Mouse (Mus musculus): ENCODE data around the gene Wdr64. TPM values are rescaled to one million over a fixed set of nuclear protein-coding genes. Genes with fewer than 3 reads are reported as not detected.

Gene Wdr64
- polyA plus RNA-seq, 2 experiments, result not detected

DNA sequence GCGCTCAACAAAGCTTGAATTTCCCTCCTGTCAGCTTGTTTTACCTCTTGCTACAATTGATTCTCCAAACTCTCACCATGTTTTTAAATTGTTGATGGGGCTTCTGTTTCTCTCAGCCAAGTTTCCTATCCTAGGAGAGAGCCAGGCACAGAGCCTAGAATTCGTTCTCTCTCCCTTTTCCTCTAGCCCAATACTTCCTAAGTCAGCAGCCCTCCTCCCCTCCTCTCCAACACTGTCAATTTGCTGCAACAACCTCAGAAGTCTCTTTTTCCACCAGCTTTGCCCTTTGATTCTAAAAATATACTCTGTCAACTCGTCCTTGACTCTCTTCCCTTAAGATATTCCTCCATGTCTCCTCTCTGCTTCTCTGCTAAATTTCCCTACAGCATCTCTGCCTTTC lies 982 bp downstream of the Wdr64 start:
- TF ChIP-seq CTCF (IDR thresholded peaks at IDR 0.05; ENCODE audit: low read depth), result no peak
- TF ChIP-seq EP300 (IDR thresholded peaks at IDR 0.05; ENCODE audit: low read depth), result no peak
- Histone ChIP-seq H3K27ac (no peak overlapping the region), H3K36me3 (replicated peaks; ENCODE audit: control insufficient read depth, insufficient read depth, low read depth) (no peaks in the 10 kb centered on the region), H3K27me3 (ENCODE audit: control insufficient read depth, insufficient read depth, low read length) (no peaks in the 10 kb centered on the region), H3K9me3 (ENCODE audit: control insufficient read depth, low read length) (no peaks in the 10 kb centered on the region), H3K4me1 (replicated peaks; ENCODE audit: control insufficient read depth in 2 of 2, insufficient read depth in 2 of 2, low read length in 1 of 2) (peaks cover 0 to 7% of the 10 kb centered on the region in 2 experiments; a peak in 2 of 4 replicates), H3K4me3 (ENCODE audit: insufficient read depth in 1 of 2, low read depth in 2 of 2, low read length in 2 of 2) (no peak overlapping the region), H3K9ac (replicated peaks) (no peak overlapping the region), H3K4me2 (ENCODE audit: low read depth) (no peak overlapping the region)
- no peak for DNase-seq (ENCODE audit: low read depth in 3 of 3, low spot score in 3 of 3)
- WGBS (ENCODE audit: insufficient replicate concordance), result 36% methylated on average over 3 of the region's 3 CpGs
- ATAC-seq (ENCODE audit: insufficient read depth), result no peak

DNA sequence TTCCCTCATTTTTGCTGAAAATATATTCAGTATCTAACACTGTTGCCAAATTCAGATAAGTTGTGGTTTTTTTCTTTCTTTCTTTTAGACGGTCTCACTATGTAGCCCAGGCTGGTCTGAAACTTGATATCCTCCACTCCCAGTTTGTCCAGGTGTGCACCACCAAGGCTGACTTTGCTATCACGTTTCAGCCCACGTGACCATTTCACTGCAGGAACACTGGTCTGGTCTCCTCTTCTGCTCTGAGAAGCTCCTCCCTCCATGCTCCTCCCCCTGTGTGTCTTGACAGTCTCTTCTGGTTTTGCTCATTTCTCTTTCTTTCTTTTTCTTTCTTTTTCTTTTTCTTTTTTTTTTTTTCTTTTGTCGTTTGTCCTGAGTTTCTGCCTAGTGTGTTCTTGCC lies 1.4 kb downstream of the Wdr64 start:
- no peaks in the 10 kb centered on the region for H3K36me3 ChIP-seq (replicated peaks; ENCODE audit: control insufficient read depth, insufficient read depth, low read depth)
- H3K4me2 ChIP-seq (ENCODE audit: low read depth), result no peak overlapping the region
- peaks cover 0 to 7% of the 10 kb centered on the region in 2 experiments; a peak in 2 of 4 replicates for H3K4me1 ChIP-seq (replicated peaks; ENCODE audit: control insufficient read depth in 2 of 2, insufficient read depth in 2 of 2, low read length in 1 of 2)
- H3K27me3 ChIP-seq (ENCODE audit: control insufficient read depth, insufficient read depth, low read length), result no peaks in the 10 kb centered on the region
- no peak overlapping the region for H3K27ac ChIP-seq
- DNase-seq (ENCODE audit: low read depth in 3 of 3, low spot score in 3 of 3), result no peak
- no peak overlapping the region for H3K9ac ChIP-seq (replicated peaks)
- 15% methylated on average over 4 of the region's 4 CpGs for WGBS (ENCODE audit: insufficient replicate concordance)
- no peak for ATAC-seq (ENCODE audit: insufficient read depth)
- TF ChIP-seq EP300 (IDR thresholded peaks at IDR 0.05; ENCODE audit: low read depth), result no peak
- no peak for TF ChIP-seq CTCF (IDR thresholded peaks at IDR 0.05; ENCODE audit: low read depth)
- H3K4me3 ChIP-seq (ENCODE audit: insufficient read depth in 1 of 2, low read depth in 2 of 2, low read length in 2 of 2), result no peak overlapping the region
- no peaks in the 10 kb centered on the region for H3K9me3 ChIP-seq (ENCODE audit: control insufficient read depth, low read length)

DNA sequence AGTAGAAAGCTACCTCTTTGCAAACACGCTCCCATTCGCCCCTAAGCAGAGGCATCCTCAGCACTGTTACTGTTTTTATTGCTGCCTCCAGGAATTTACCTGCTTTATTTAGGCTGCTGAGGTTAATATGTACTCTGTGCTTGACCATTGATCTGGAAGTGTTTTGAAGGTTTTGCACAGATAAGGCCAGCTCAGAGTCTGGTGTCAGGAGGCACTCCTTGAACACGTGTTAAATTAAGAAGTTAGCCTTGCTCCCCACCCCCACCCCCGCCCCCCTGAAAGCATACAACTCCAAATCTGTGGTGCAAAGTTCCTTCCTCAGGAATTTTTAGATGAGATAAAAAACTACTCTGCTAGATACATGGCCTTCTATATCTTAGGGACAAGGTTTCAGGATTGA lies 2.8 kb downstream of the Wdr64 start:
- no peaks in the 10 kb centered on the region for H3K27me3 ChIP-seq (ENCODE audit: control insufficient read depth, insufficient read depth, low read length)
- H3K4me2 ChIP-seq (ENCODE audit: low read depth), result no peak overlapping the region
- H3K9ac ChIP-seq (replicated peaks), result no peak overlapping the region
- no peak for ATAC-seq (ENCODE audit: insufficient read depth)
- H3K36me3 ChIP-seq (replicated peaks; ENCODE audit: control insufficient read depth, insufficient read depth, low read depth), result no peaks in the 10 kb centered on the region
- no peak for TF ChIP-seq CTCF (IDR thresholded peaks at IDR 0.05; ENCODE audit: low read depth)
- no peak for TF ChIP-seq EP300 (IDR thresholded peaks at IDR 0.05; ENCODE audit: low read depth)
- H3K27ac ChIP-seq, result no peak overlapping the region
- WGBS (ENCODE audit: insufficient replicate concordance), result 45% methylated on average over 4 of the region's 4 CpGs
- H3K4me1 ChIP-seq (replicated peaks; ENCODE audit: control insufficient read depth in 2 of 2, insufficient read depth in 2 of 2, low read length in 1 of 2), result peaks cover 0 to 7% of the 10 kb centered on the region in 2 experiments; a peak in 2 of 4 replicates
- no peaks in the 10 kb centered on the region for H3K9me3 ChIP-seq (ENCODE audit: control insufficient read depth, low read length)
- DNase-seq (ENCODE audit: low read depth in 3 of 3, low spot score in 3 of 3), result no peak
- no peak overlapping the region for H3K4me3 ChIP-seq (ENCODE audit: insufficient read depth in 1 of 2, low read depth in 2 of 2, low read length in 2 of 2)

DNA sequence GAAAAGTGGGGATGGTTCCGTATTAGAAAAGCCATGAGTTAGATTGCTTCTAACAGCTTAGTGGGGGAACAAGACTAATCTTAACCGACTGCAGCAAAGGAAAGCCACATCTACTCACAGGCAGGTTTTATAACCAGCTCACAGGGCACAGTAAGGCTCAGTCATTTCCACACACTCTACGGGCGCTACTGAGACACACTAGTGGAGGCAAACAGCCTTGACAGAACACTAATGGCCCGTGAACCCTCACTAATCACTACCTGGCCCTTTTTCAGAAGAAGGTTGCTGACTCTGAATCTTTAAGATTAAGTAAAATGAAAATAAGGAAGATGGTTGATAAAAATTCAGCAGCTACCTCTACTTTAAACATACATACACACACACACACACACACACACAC lies 9.2 kb downstream of the Wdr64 start:
- Histone ChIP-seq H3K9me3 (ENCODE audit: control insufficient read depth, low read length) (no peaks in the 10 kb centered on the region), H3K36me3 (replicated peaks; ENCODE audit: control insufficient read depth, insufficient read depth, low read depth) (no peaks in the 10 kb centered on the region), H3K4me2 (ENCODE audit: low read depth) (no peak overlapping the region), H3K4me3 (ENCODE audit: insufficient read depth in 1 of 2, low read depth in 2 of 2, low read length in 2 of 2) (no peak overlapping the region), H3K27me3 (ENCODE audit: control insufficient read depth, insufficient read depth, low read length) (no peaks in the 10 kb centered on the region), H3K27ac (no peak overlapping the region), H3K9ac (replicated peaks) (no peak overlapping the region), H3K4me1 (replicated peaks; ENCODE audit: control insufficient read depth in 2 of 2, insufficient read depth in 2 of 2, low read length in 1 of 2) (no peaks in the 10 kb centered on the region)
- no peak for ATAC-seq (ENCODE audit: insufficient read depth)
- DNase-seq (ENCODE audit: low read depth in 3 of 3, low spot score in 3 of 3), result no peak
- TF ChIP-seq EP300 (IDR thresholded peaks at IDR 0.05; ENCODE audit: low read depth) (no peak), CTCF (IDR thresholded peaks at IDR 0.05; ENCODE audit: low read depth) (no peak)
- 62% methylated on average over 5 of the region's 5 CpGs for WGBS (ENCODE audit: insufficient replicate concordance)

DNA sequence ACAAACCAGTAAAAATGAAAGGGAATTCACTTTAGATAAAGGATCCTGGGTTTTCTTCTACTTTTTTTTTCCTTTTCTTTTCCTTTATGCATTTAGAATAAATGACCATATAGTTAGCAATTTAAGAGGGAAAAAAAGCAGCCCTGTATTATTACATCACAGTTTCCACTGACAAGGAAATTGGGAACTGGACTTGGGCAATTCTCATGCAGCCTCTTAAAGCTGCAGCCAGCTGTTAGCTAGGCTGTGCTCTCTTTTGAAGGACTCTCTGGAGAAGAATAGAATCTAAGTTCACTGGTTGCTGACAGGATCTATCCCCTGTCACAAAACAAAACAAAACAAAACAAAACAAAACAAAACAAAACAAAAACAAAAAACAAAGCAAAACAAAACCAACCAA lies 9.6 kb downstream of the Wdr64 start:
- TF ChIP-seq EP300 (IDR thresholded peaks at IDR 0.05; ENCODE audit: low read depth) (no peak), CTCF (IDR thresholded peaks at IDR 0.05; ENCODE audit: low read depth) (no peak)
- ATAC-seq (ENCODE audit: insufficient read depth) (no peak), DNase-seq (ENCODE audit: low read depth in 3 of 3, low spot score in 3 of 3) (no peak)
- H3K4me1 ChIP-seq (replicated peaks; ENCODE audit: control insufficient read depth in 2 of 2, insufficient read depth in 2 of 2, low read length in 1 of 2), result no peaks in the 10 kb centered on the region
- no peak overlapping the region for H3K4me2 ChIP-seq (ENCODE audit: low read depth)
- no peak overlapping the region for H3K9ac ChIP-seq (replicated peaks)
- H3K36me3 ChIP-seq (replicated peaks; ENCODE audit: control insufficient read depth, insufficient read depth, low read depth), result no peaks in the 10 kb centered on the region
- no peaks in the 10 kb centered on the region for H3K27me3 ChIP-seq (ENCODE audit: control insufficient read depth, insufficient read depth, low read length)
- no peak overlapping the region for H3K27ac ChIP-seq
- H3K4me3 ChIP-seq (ENCODE audit: insufficient read depth in 1 of 2, low read depth in 2 of 2, low read length in 2 of 2), result no peak overlapping the region
- H3K9me3 ChIP-seq (ENCODE audit: control insufficient read depth, low read length), result no peaks in the 10 kb centered on the region
